Mouse (Mus musculus): Measurements from ENCODE around the gene Tmem52.

Tmem52 gene

DNA sequence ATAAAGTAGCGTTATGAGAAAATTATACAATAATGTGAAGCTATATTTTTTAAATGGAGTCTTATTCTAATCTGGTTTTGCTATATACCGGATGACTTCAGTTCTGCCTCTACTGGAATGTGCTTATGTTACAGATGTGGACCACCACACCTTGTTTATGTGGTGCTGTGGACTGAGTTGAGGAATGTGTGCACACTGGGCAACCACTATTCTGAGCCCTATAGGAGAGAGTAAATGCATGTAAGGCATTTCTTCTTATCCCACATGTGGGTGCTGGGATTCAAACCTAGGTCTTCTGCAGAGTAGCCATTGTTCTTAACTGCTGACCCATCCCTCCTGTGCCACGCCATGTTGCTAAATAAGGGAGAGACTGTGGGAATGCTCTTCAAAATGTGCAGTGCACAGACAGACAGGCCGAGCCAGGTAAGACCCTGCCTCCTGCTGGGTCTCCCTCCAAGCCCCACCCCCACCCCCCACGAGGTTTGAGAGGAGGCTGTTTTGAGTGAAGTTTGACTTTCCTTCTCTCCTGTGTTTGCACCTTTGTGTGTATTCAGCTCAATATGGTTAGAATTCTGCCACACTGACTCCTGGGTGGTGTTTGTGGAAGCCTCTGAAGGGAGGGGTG, 36.9 kb downstream of the Tmem52 start:
- no peak for DNase-seq (ENCODE audit: low spot score in 2 of 2)

DNA sequence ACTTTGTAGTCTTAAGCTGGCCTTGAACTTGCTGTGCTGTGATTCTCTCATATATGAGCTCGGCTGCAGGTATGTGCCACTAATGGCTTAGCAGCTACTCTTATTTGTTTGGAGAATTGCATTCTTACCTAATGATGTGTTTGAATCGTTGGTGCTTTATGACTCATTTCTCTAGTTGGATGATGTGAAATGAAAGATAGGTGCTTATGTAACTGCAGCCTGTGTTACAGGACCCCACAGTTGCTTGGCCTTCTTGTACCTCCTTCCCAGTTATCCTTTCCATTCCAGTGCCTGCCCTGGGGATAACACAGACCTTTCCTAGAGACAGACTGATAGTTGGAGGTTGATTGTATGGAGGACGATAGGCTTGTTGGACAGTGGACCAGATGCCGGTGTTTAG, 39.7 kb downstream of the Tmem52 start:
- no peak for DNase-seq (ENCODE audit: low spot score in 2 of 2)

DNA sequence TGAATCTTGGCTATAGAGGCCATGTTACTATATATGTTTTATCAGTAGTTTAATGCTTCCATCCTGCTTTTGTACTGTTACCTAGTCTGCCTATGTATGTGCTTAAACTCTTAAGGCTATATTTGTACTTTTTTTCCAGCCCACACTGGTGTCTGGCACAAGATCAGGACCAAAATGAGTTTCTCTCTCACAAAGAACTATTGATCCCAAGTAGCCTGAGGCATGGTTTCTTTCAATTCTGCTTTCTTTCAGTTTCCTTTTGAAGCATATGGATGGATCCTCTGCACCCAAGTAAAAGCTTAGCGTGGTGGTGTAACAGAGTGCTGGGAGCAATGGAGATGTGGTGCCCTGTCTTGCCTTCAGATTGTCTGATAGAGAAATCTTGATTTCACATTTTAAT, 42.1 kb downstream of the Tmem52 start:
- DNase-seq (ENCODE audit: low spot score in 2 of 2) = no peak

DNA sequence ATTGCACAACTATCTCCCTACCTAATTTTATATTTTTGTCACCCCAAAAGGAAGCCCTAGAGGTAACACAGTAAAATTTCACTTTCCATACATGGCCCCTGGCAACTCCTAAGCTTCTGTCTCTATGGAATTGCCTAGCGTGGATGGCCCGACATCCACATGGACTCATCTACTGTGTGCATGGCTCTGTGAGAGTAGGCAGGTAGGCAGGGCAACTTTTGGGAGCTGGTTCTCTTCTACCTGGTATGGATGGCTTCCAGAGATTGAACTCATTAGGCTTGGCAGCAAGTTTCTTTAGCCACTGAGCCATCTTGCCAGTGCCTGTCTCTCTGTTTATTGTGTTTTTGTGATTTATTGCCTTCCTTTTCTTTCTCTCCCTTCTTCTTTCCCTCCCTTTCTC, 45.9 kb downstream of the Tmem52 start:
- no peak for DNase-seq (ENCODE audit: low spot score in 2 of 2)

DNA sequence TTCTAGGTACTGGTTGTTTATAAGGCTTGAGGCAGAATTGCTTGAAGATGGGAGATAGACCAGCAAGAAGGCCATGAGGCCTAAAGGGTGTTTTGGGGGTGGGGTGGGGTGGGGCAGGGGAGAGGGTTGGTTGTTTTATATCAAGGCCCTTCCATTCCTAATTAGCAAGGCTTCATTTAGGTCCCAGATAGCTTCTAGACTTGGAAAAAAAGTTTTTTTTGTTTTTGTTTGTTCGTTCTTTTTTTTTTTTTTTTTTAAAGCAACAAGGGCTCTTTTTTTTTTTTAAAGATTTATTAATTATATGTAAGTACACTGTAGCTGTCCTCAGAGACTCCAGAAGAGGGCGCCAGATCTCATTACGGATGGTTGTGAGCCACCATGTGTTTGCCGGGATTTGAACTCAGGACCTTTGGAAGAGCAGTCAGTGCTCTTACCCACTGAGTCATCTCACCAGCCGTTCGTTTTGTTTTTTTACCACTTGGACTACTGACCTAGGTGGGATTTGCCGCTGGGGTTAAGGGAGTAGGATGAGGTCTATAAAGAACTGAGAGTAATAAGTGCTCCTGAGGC, 49.1 kb downstream of the Tmem52 start:
- no peak for DNase-seq (ENCODE audit: low spot score in 2 of 2)
